Mouse (Mus musculus) adrenal gland, adult 2 months (tissue): Measurements from ENCODE around the gene Ano4. TPM values are rescaled to one million over a fixed set of nuclear protein-coding genes. Genes with fewer than 3 reads are reported as not detected.

Experiments
- DNase-seq: peaks from one replicate; pipeline ENCODE4 v3.0.0; 2021
- long read RNA-seq: library from polyadenylated mRNA; stranded (forward); transcript quantifications from one replicate; pipeline ENCODE4 v2.0.0, GENCODE M21; 2021
- polyA plus RNA-seq: library from polyadenylated mRNA; depleted of rRNA; stranded (reverse); fragments of >200 nt; gene quantifications from 2 replicates; pipeline ENCODE4 v1.2.3, GENCODE M21; 2012; rRNA removed
- total RNA-seq, 2 experiments: library from RNA; stranded (reverse); gene quantifications; 2 replicates each; pipeline ENCODE4 v1.2.3; 2021

Gene Ano4
- under 1 TPM; 0.17 to 0.41 TPM for total RNA-seq
- polyA plus RNA-seq: 0.07 TPM in 1 of 2 replicates, not detected in the other
- long read RNA-seq: 0 reads

- DNase-seq: peak; percentile 57
Measured at GRCm38 (mm10) chr10:89344491-89345195, at the start of gene Ano4. Ano4 (minus strand) TSS chr10:89344762.

GRCm38 (mm10) chr10:89392687-89393086, 48.1 kb upstream of the Ano4 start:
- peak; percentile 52 for DNase-seq

GRCm38 (mm10) chr10:89391571-89392163, 47.1 kb upstream of the Ano4 start:
- no peak for DNase-seq

GRCm38 (mm10) chr10:89386461-89386860, 41.9 kb upstream of the Ano4 start:
- no peak for DNase-seq

GRCm38 (mm10) chr10:89383462-89383861, 38.9 kb upstream of the Ano4 start:
- DNase-seq: peak; percentile 75

GRCm38 (mm10) chr10:89377750-89378149, 33.2 kb upstream of the Ano4 start:
- DNase-seq: no peak

GRCm38 (mm10) chr10:89370051-89370450, 25.5 kb upstream of the Ano4 start:
- DNase-seq: no peak

GRCm38 (mm10) chr10:89358933-89359332, 14.4 kb upstream of the Ano4 start:
- DNase-seq: no peak

GRCm38 (mm10) chr10:89354639-89355038, 10.1 kb upstream of the Ano4 start:
- no peak for DNase-seq

- DNase-seq: no peak
Measured at GRCm38 (mm10) chr10:89351416-89351815, 6.9 kb upstream of the Ano4 start.

GRCm38 (mm10) chr10:89345606-89346005, 1.0 kb upstream of the Ano4 start:
- DNase-seq: no peak

GRCm38 (mm10) chr10:89345196-89345533, 603 bp upstream of the Ano4 start:
- DNase-seq: no peak

- DNase-seq: no peak
Measured at GRCm38 (mm10) chr10:89344132-89344490, 451 bp downstream of the Ano4 start.

- DNase-seq: no peak
Measured at GRCm38 (mm10) chr10:89343716-89344115, 846 bp downstream of the Ano4 start.

GRCm38 (mm10) chr10:89330261-89330660, 14.3 kb downstream of the Ano4 start:
- DNase-seq: no peak

GRCm38 (mm10) chr10:89329806-89330205, 14.8 kb downstream of the Ano4 start:
- DNase-seq: no peak

GRCm38 (mm10) chr10:89328876-89329275, 15.7 kb downstream of the Ano4 start:
- no peak for DNase-seq

GRCm38 (mm10) chr10:89327004-89327511, 17.5 kb downstream of the Ano4 start:
- DNase-seq: peak; percentile 68

- no peak for DNase-seq
Measured at GRCm38 (mm10) chr10:89326383-89326782, 18.2 kb downstream of the Ano4 start.

GRCm38 (mm10) chr10:89307566-89307965, 37.0 kb downstream of the Ano4 start:
- DNase-seq: no peak

GRCm38 (mm10) chr10:89300346-89300745, 44.2 kb downstream of the Ano4 start:
- no peak for DNase-seq

GRCm38 (mm10) chr10:89292784-89293183, 51.8 kb downstream of the Ano4 start:
- DNase-seq: no peak

- DNase-seq: no peak
Measured at GRCm38 (mm10) chr10:89290698-89291097, 53.9 kb downstream of the Ano4 start.

GRCm38 (mm10) chr10:89289290-89289689, 55.3 kb downstream of the Ano4 start:
- DNase-seq: no peak
